Mouse (Mus musculus) stomach, postnatal 0 days (tissue): ENCODE measurements at regions not wholly inside any gene's neighbourhood (a gene's known extent, or its start where the extent isn't known, plus 50 kb on each side); places are given as distances from the start of the nearest gene placed in this dataset.

Experiments
- CTCF ChIP-seq: IDR thresholded peaks from 2 replicates; pipeline ENCODE4 v1.5.1; 2016; ENCODE audit warnings: antibody characterized with exemption, low read depth, mild to moderate bottlenecking, moderate library complexity
- EP300 ChIP-seq: optimal IDR thresholded peaks from 2 replicates; pipeline ENCODE3; 2016; ENCODE audit warnings: antibody characterized with exemption

- TF ChIP-seq CTCF = no peak
- TF ChIP-seq EP300 = no peak
These were observed 138.5 kb downstream of the Slitrk6 start for GRCm38 (mm10) chr14:110616447-110616846.
